Mouse (Mus musculus) thymus, adult 2 months (tissue): ENCODE measurements around the gene Stambp.

ENCODE experiments used
- CTCF ChIP-seq: fragments of 200-500 bp; IDR thresholded peaks from 2 replicates; pipeline ENCODE4 v1.5.1; 2012; ENCODE audit warnings: mild to moderate bottlenecking, control low read depth, low read length, moderate library complexity, borderline replicate concordance; ENCODE audit not compliant: control insufficient read depth, poor library complexity, insufficient read depth; ENCODE audit errors: extremely low read depth
- POLR2A ChIP-seq: fragments of 200-500 bp; IDR thresholded peaks from 2 replicates; pipeline ENCODE4 v1.6.1; 2012; ENCODE audit warnings: mild to moderate bottlenecking, low read length, control low read depth, moderate library complexity; ENCODE audit not compliant: control insufficient read depth, poor library complexity, insufficient read depth; ENCODE audit errors: extremely low read depth

DNA sequence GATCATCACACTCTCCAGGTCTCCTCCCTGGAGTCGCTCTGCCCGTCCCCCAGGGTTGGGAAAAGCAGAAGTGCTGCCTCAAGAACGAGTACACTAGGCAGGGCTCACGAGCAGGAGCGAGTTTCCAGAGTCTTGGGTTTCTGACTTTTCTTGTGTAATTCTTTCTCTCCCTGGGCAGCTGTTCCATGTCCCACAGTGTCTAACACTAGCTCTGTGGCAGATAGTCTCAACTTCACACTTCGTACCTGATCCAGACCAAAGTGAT lies 35.8 kb downstream of the Stambp start:
- TF ChIP-seq CTCF (no peak), POLR2A (no peak)
